Mouse (Mus musculus) left cerebral cortex, postnatal 14 days (tissue): ENCODE data around the gene 9330182O14Rik. TPM values are rescaled to one million over a fixed set of nuclear protein-coding genes. Genes with fewer than 3 reads are reported as not detected.

ENCODE experiments used
- DNase-seq, 2 experiments: peaks; one replicate each; pipeline ENCODE4 v3.0.0; 2021 to 2022; ENCODE audit warnings: low spot score in 2 of 2, mixed read lengths in 1 of 2
- intact Hi-C: fragments of 180-260 bp; cut with DNase I; formaldehyde crosslinking; loops from one replicate; pipeline ENCODE4 v1.15.1; 2025
- microRNA-seq, 2 experiments: library from miRNA; unstranded; fragments of <30 nt; microRNA quantifications; one replicate each; pipeline ENCODE4 v1.2.0; 2022
- total RNA-seq, 2 experiments: library from RNA; stranded (reverse); gene quantifications; 2 replicates each; pipeline ENCODE4 v1.2.3; 2021

Gene 9330182O14Rik
- total RNA-seq, 2 experiments from 2014 or later = not detected

DNA sequence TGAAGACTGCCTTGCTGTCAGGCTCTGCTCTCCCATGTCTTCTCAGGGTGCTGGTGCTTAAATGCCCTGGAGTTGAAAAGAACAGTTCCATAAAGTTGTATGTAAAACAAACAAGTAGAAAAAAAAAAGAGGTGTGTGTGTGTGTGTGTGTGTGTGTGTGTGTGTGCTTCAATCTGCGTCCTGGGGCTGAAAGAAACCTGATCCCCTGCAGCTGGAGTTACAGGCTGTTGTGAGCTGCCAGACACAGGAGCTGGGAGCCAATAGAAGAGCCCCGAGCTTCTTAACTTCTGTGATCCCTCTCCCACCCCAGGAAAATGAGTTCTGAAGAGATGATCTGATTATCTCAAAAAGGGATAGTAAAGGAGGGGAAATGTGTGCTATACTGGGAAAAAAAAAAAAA, 45.3 kb downstream of the 9330182O14Rik start:
- intact Hi-C loops = no loop called here
- no peak for DNase-seq

DNA sequence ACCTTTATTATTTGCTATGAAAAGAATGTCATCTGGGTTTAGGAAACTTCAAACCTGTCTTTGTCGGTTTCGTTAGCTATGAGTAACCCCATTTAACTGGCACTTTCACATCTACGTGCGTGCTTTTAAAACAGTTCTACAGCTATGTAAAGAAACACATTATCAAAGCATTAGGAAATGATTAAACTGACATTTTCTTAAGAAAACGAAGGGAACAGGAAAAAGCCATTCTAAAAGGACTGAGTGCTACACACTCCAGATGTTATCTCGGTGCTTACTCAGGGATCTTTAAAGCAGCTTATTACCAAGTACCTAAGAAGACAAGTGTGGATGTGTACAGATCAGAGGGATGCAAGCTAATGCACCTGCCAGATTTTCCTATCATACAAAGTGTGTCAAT, 52.9 kb downstream of the 9330182O14Rik start:
- no peak for DNase-seq
- intact Hi-C loops = no loop called here

Small RNAs within 50 kb of the gene (microRNA-seq; reads per million reads assigned to microRNA genes)
- 0 reads per million in 2 experiments for gene Gm25958
